Mouse (Mus musculus) hindbrain, embryonic 13.5 days (tissue): Measurements from ENCODE around the gene Pdgfd. TPM values are rescaled to one million over a fixed set of nuclear protein-coding genes. Genes with fewer than 3 reads are reported as not detected.
A peak's percentile ranks its signal among the peaks of the same experiment; 100 is the strongest.
"Not testable (repeated sequence)": the region's sequence is repeated elsewhere in the genome, so short reads cannot be mapped to it uniquely, and the experiment has no call there.

Experiments
- ATAC-seq: fragments of 200-750 bp; cut with Nextera tagmentation; 2 replicates; pipeline ENCODE4 v1.8.0; 2017; ENCODE audit warnings: moderate TSS enrichment; ENCODE audit not compliant: low FRiP score
- H3K27ac ChIP-seq: fragments of 300-500 bp; sonication (generic); 2 replicates; pipeline ENCODE4 v1.5.1; 2015; ENCODE audit warnings: inconsistent platforms, mild to moderate bottlenecking, moderate library complexity
- H3K27me3 ChIP-seq: fragments of 300-500 bp; sonication (generic); 2 replicates; pipeline ENCODE4 v1.6.1; 2015; ENCODE audit warnings: mild to moderate bottlenecking, inconsistent platforms
- H3K36me3 ChIP-seq: fragments of 300-500 bp; sonication (generic); 2 replicates; pipeline ENCODE4 v1.6.1; 2015; ENCODE audit warnings: mild to moderate bottlenecking, inconsistent platforms
- H3K4me1 ChIP-seq: fragments of 300-500 bp; sonication (generic); replicated peaks from 2 replicates; pipeline ENCODE4 v1.6.1; 2015; ENCODE audit warnings: inconsistent platforms
- H3K4me2 ChIP-seq: fragments of 300-500 bp; sonication (generic); 2 replicates; pipeline ENCODE4 v1.6.1; 2015; ENCODE audit warnings: inconsistent platforms, mild to moderate bottlenecking, moderate library complexity
- H3K4me3 ChIP-seq: fragments of 300-500 bp; sonication (generic); 2 replicates; pipeline ENCODE4 v1.5.1; 2015; ENCODE audit warnings: mild to moderate bottlenecking, inconsistent platforms
- H3K9ac ChIP-seq: fragments of 300-500 bp; sonication (generic); 2 replicates; pipeline ENCODE4 v1.6.1; 2015; ENCODE audit warnings: mild to moderate bottlenecking, inconsistent platforms
- H3K9me3 ChIP-seq: fragments of 300-500 bp; sonication (generic); 2 replicates; pipeline ENCODE4 v1.6.1; 2016; ENCODE audit warnings: inconsistent platforms
- WGBS: fragments of 180-500 bp; shearing (Covaris S2); methylation state at CpG from one replicate; pipeline ENCODE4 v1.1.7; 2015; 5-methylcytosine and 5-hydroxymethylcytosine counted together
- polyA plus RNA-seq: library from polyadenylated mRNA; unstranded; fragments of >200 nt; fragmentation: Nextera tagmentation; extraction: Ambion mirVana; gene quantifications from 2 replicates; pipeline ENCODE4 v1.2.1, GENCODE M21; 2015

Pdgfd gene
- polyA plus RNA-seq, result 2.6 and 2.9 TPM in 2 replicates

GRCm38 (mm10) chr9:6168391-6169037, at the start of gene Pdgfd:
Gene Pdgfd, plus strand, starts transcription at chr9:6168584.
- WGBS, result under 1% methylated on average over 32 of the region's 32 CpGs
- peaks cover 11% of the 10 kb centered on the region for H3K4me1 ChIP-seq
- peak; percentile 92 for ATAC-seq
- 0 out of 2 replicates have a peak, but pooled peaks cover 5% of the 10 kb centered on the region for H3K27me3 ChIP-seq
- H3K9me3 ChIP-seq, result no peaks in the 10 kb centered on the region
- H3K9ac ChIP-seq, result peak within 1 kb of the TSS; percentile 30; the same call in 1 of the 2 replicates
- H3K4me2 ChIP-seq, result peak within 1 kb of the TSS; percentile 74
- H3K4me3 ChIP-seq, result peak within 1 kb of the TSS; percentile 43
- 0 out of 2 replicates have a peak within 1 kb of the TSS, but pooled peaks have one; percentile 15 for H3K27ac ChIP-seq
- H3K36me3 ChIP-seq, result no peaks in the 10 kb centered on the region

- no peaks in the 10 kb centered on the region for H3K36me3 ChIP-seq
- ATAC-seq, result peak; percentile 63; the same call in 1 of the 2 replicates
- no peak overlapping the region for H3K27ac ChIP-seq
- peak overlapping the region; percentile 43 for H3K4me3 ChIP-seq
- H3K4me1 ChIP-seq, result peaks cover 11% of the 10 kb centered on the region
- 46% methylated on average over 3 of the region's 3 CpGs for WGBS
- H3K9me3 ChIP-seq, result no peaks in the 10 kb centered on the region
- H3K4me2 ChIP-seq, result peak overlapping the region; percentile 74
- peak overlapping the region; percentile 30; the same call in 1 of the 2 replicates for H3K9ac ChIP-seq
- 0 out of 2 replicates have a peak, but pooled peaks cover 5% of the 10 kb centered on the region for H3K27me3 ChIP-seq
Observed at GRCm38 (mm10) chr9:6169038-6169431, 651 bp downstream of the Pdgfd start.

GRCm38 (mm10) chr9:6170962-6171361, 2.6 kb downstream of the Pdgfd start:
- H3K4me2 ChIP-seq, result no peak overlapping the region
- 89% methylated on average over 9 of the region's 9 CpGs for WGBS
- 0 out of 2 replicates have a peak, but pooled peaks cover 5% of the 10 kb centered on the region for H3K27me3 ChIP-seq
- ATAC-seq, result no peak
- no peak overlapping the region for H3K9ac ChIP-seq
- no peak overlapping the region for H3K4me3 ChIP-seq
- H3K27ac ChIP-seq, result no peak overlapping the region
- no peaks in the 10 kb centered on the region for H3K36me3 ChIP-seq
- peaks cover 11% of the 10 kb centered on the region for H3K4me1 ChIP-seq
- H3K9me3 ChIP-seq, result no peaks in the 10 kb centered on the region

GRCm38 (mm10) chr9:6173276-6173675, 4.9 kb downstream of the Pdgfd start:
- 93% methylated on average over 1 of the region's 1 CpGs for WGBS
- Histone ChIP-seq H3K36me3 (no peaks in the 10 kb centered on the region), H3K9ac (no peak overlapping the region), H3K4me1 (peaks cover 8% of the 10 kb centered on the region), H3K27me3 (0 out of 2 replicates have a peak, but pooled peaks cover 5% of the 10 kb centered on the region), H3K9me3 (no peaks in the 10 kb centered on the region), H3K27ac (no peak overlapping the region), H3K4me3 (no peak overlapping the region), H3K4me2 (no peak overlapping the region)
- no peak for ATAC-seq

- no peaks in the 10 kb centered on the region for H3K9me3 ChIP-seq
- no peaks in the 10 kb centered on the region for H3K36me3 ChIP-seq
- H3K4me3 ChIP-seq, result no peak overlapping the region
- no peak for ATAC-seq
- no peak overlapping the region for H3K4me2 ChIP-seq
- 88% methylated on average over 4 of the region's 4 CpGs for WGBS
- H3K9ac ChIP-seq, result no peak overlapping the region
- H3K27ac ChIP-seq, result no peak overlapping the region
- no peaks in the 10 kb centered on the region for H3K4me1 ChIP-seq
- H3K27me3 ChIP-seq, result no peaks in the 10 kb centered on the region
Observed at GRCm38 (mm10) chr9:6175731-6176130, 7.3 kb downstream of the Pdgfd start.

- no peak for ATAC-seq
- Histone ChIP-seq H3K9ac (no peak overlapping the region), H3K4me2 (no peak overlapping the region), H3K4me3 (no peak overlapping the region), H3K36me3 (no peaks in the 10 kb centered on the region), H3K27me3 (no peaks in the 10 kb centered on the region), H3K9me3 (no peaks in the 10 kb centered on the region), H3K27ac (no peak overlapping the region), H3K4me1 (no peaks in the 10 kb centered on the region)
- WGBS, result 94% methylated on average over 3 of the region's 3 CpGs
Observed at GRCm38 (mm10) chr9:6182307-6182923, 14.0 kb downstream of the Pdgfd start.

- no peak overlapping the region for H3K27ac ChIP-seq
- H3K9ac ChIP-seq, result no peak overlapping the region
- no peak for ATAC-seq
- no peaks in the 10 kb centered on the region for H3K27me3 ChIP-seq
- H3K36me3 ChIP-seq, result no peaks in the 10 kb centered on the region
- H3K9me3 ChIP-seq, result no peaks in the 10 kb centered on the region
- no peak overlapping the region for H3K4me2 ChIP-seq
- no peak overlapping the region for H3K4me3 ChIP-seq
- no peaks in the 10 kb centered on the region for H3K4me1 ChIP-seq
- 15% methylated on average over 3 of the region's 3 CpGs for WGBS
Observed at GRCm38 (mm10) chr9:6187955-6188354, 19.6 kb downstream of the Pdgfd start.

- no peak overlapping the region for H3K4me3 ChIP-seq
- H3K4me2 ChIP-seq, result no peak overlapping the region
- no peaks in the 10 kb centered on the region for H3K27me3 ChIP-seq
- no peaks in the 10 kb centered on the region for H3K9me3 ChIP-seq
- H3K36me3 ChIP-seq, result no peaks in the 10 kb centered on the region
- 54% methylated on average over 1 of the region's 1 CpGs for WGBS
- no peak for ATAC-seq
- H3K27ac ChIP-seq, result no peak overlapping the region
- H3K9ac ChIP-seq, result no peak overlapping the region
- H3K4me1 ChIP-seq, result no peaks in the 10 kb centered on the region
Observed at GRCm38 (mm10) chr9:6193352-6193751, 25.0 kb downstream of the Pdgfd start.

- H3K4me2 ChIP-seq, result no peak overlapping the region
- H3K9me3 ChIP-seq, result no peaks in the 10 kb centered on the region
- H3K4me3 ChIP-seq, result no peak overlapping the region
- no peaks in the 10 kb centered on the region for H3K36me3 ChIP-seq
- WGBS, result 82% methylated on average over 5 of the region's 5 CpGs
- no peak overlapping the region for H3K9ac ChIP-seq
- no peak for ATAC-seq
- H3K27me3 ChIP-seq, result no peaks in the 10 kb centered on the region
- H3K27ac ChIP-seq, result no peak overlapping the region
- no peaks in the 10 kb centered on the region for H3K4me1 ChIP-seq
Observed at GRCm38 (mm10) chr9:6212862-6213261, 44.5 kb downstream of the Pdgfd start.

GRCm38 (mm10) chr9:6217505-6217904, 49.1 kb downstream of the Pdgfd start:
- H3K9me3 ChIP-seq, result no peaks in the 10 kb centered on the region

GRCm38 (mm10) chr9:6235982-6236381, 67.6 kb downstream of the Pdgfd start:
- not testable (repeated sequence) for H3K27ac ChIP-seq, H3K4me2 ChIP-seq, H3K4me1 ChIP-seq, ATAC-seq, H3K36me3 ChIP-seq, H3K9ac ChIP-seq, H3K27me3 ChIP-seq, H3K4me3 ChIP-seq, H3K9me3 ChIP-seq
- whole genome bisulfite sequencing, result 95% methylated on average over 1 of the region's 1 CpGs

More at GRCm38 (mm10) chr9:6217505-6217904, 49.1 kb downstream of the Pdgfd start:
- Histone ChIP-seq H3K4me1 (no peaks in the 10 kb centered on the region), H3K27ac (no peak overlapping the region), H3K4me3 (no peak overlapping the region), H3K9ac (no peak overlapping the region), H3K27me3 (no peaks in the 10 kb centered on the region), H3K4me2 (no peak overlapping the region), H3K36me3 (no peaks in the 10 kb centered on the region)
- 55% methylated on average over 1 of the region's 1 CpGs for WGBS
- no peak for ATAC-seq

- 0 out of 2 replicates have a peak, but pooled peaks have one; percentile 34 for ATAC-seq
- no peak overlapping the region for H3K9ac ChIP-seq
- no peaks in the 10 kb centered on the region for H3K36me3 ChIP-seq
- no peaks in the 10 kb centered on the region for H3K9me3 ChIP-seq
- no peaks in the 10 kb centered on the region for H3K4me1 ChIP-seq
- no peaks in the 10 kb centered on the region for H3K27me3 ChIP-seq
- no peak overlapping the region for H3K27ac ChIP-seq
- no peak overlapping the region for H3K4me3 ChIP-seq
- WGBS, result 60% methylated on average over 1 of the region's 1 CpGs
- no peak overlapping the region for H3K4me2 ChIP-seq
Observed at GRCm38 (mm10) chr9:6250320-6250719, 81.9 kb downstream of the Pdgfd start.

GRCm38 (mm10) chr9:6251990-6252389, 83.6 kb downstream of the Pdgfd start:
- Histone ChIP-seq H3K27ac (no peak overlapping the region), H3K4me1 (no peaks in the 10 kb centered on the region), H3K9ac (no peak overlapping the region), H3K27me3 (no peaks in the 10 kb centered on the region), H3K4me2 (no peak overlapping the region), H3K36me3 (no peaks in the 10 kb centered on the region), H3K9me3 (no peaks in the 10 kb centered on the region), H3K4me3 (no peak overlapping the region)
- no peak for ATAC-seq
- WGBS, result 87% methylated on average over 2 of the region's 2 CpGs
